ENCODE assay signal across 10 mouse cellular contexts in the genomic region with DNA sequence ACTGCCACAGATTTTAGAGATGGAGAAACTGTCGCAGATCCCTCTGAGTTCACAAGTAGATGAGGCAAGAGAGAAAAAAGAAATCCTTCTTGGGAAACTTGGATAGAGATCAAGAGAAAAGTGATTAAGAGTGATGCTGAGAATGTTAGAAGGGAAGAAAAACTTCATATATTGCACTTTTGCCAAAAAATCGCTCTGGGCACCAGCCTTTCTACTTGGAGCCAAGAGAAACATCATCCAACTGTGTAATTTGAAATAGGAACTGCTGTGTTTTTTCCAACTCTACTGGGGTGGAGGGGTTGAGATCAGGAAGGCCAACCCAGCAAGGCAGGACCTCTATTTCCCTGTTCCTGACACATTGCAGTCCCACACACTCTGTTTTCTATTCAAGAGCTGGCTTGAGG.
DNase-seq lines count a peak whose midpoint lies in the region; ATAC-seq and TF ChIP-seq lines count a peak whose summit lies in the region.
"Had no signal": no experiment of that assay in that cellular context is flagged by ENCODE, and none has a peak within 500 bp of the region (broad histone marks: within the 10 kb centered on the region; RNA-seq: fewer than 3 reads in every experiment).

No protein-coding gene starts in this region.

- WGBS in kidney, embryonic 14.5 days, result 65% methylated on average over 2 of the region's 2 CpGs
- WGBS in heart, postnatal 0 days, result 60% methylated on average over 2 of the region's 2 CpGs

- no peaks in the 10 kb centered on the region for H3K27me3 ChIP-seq in kidney, embryonic 14.5 days (ENCODE audit: control insufficient read depth, insufficient read depth, low read length)
- no peaks in the 10 kb centered on the region for H3K27me3 ChIP-seq in heart, postnatal 0 days (ENCODE audit: control insufficient read depth, insufficient read depth, low read length)
- H3K27me3 ChIP-seq: neural tube, embryonic 15.5 days had no signal

- DNase-seq in cerebellum, postnatal 10 days, result peak; percentile 29 to 40
- DNase-seq in cerebellum, adult 11-12 months, result no peak
- no peak for DNase-seq in kidney, adult 9 months
- DNase-seq in heart, postnatal 0 days (ENCODE audit: low spot score), result peak; percentile 68
- peak; percentile 61 for DNase-seq in lung, postnatal 36 days
- no peak for DNase-seq in ovary, adult 18-20 months (ENCODE audit: low spot score)

- no peak overlapping the region for H3K9ac ChIP-seq in kidney, embryonic 14.5 days (ENCODE audit: low read depth, low read length)
- no peak overlapping the region for H3K9ac ChIP-seq in heart, postnatal 0 days (replicated peaks; ENCODE audit: low read depth, low read length)
- H3K9ac ChIP-seq: neural tube, embryonic 15.5 days had no signal

- no peaks in the 10 kb centered on the region for H3K36me3 ChIP-seq in kidney, embryonic 14.5 days (ENCODE audit: control insufficient read depth, insufficient read depth, low read length)
- H3K36me3 ChIP-seq in heart, postnatal 0 days (replicated peaks; ENCODE audit: control insufficient read depth, insufficient read depth, low read length), result no peaks in the 10 kb centered on the region
- H3K36me3 ChIP-seq: neural tube, embryonic 15.5 days had no signal

- H3K4me1 ChIP-seq in kidney, embryonic 14.5 days (ENCODE audit: control insufficient read depth, insufficient read depth, low read length), result no peaks in the 10 kb centered on the region; the same call in 1 of the 2 replicates
- H3K4me1 ChIP-seq in heart, postnatal 0 days (ENCODE audit: control insufficient read depth, insufficient read depth), result peaks cover 4% of the 10 kb centered on the region; the same call in 1 of the 2 replicates
- H3K4me1 ChIP-seq: neural tube, embryonic 15.5 days had no signal

- H3K27ac ChIP-seq in kidney, embryonic 14.5 days (ENCODE audit: low read depth, low read length), result peak overlapping the region; percentile 19; the same call in 1 of the 2 replicates
- H3K27ac ChIP-seq in heart, postnatal 0 days (ENCODE audit: low read depth), result no peak overlapping the region

- no peak for TF ChIP-seq EP300 in heart, postnatal 0 days (IDR thresholded peaks at IDR 0.05; ENCODE audit: low read depth)

- peaks cover 4% of the 10 kb centered on the region; the same call in 1 of the 2 replicates for H3K9me3 ChIP-seq in kidney, embryonic 14.5 days (ENCODE audit: control insufficient read depth, low read length)
- no peaks in the 10 kb centered on the region for H3K9me3 ChIP-seq in heart, postnatal 0 days (replicated peaks; ENCODE audit: control insufficient read depth, low read length)
- H3K9me3 ChIP-seq: neural tube, embryonic 15.5 days had no signal

- H3K4me3 ChIP-seq in kidney, embryonic 14.5 days (ENCODE audit: low read length), result no peak overlapping the region
- H3K4me3 ChIP-seq in heart, postnatal 0 days (ENCODE audit: low read depth, low read length), result no peak overlapping the region
- H3K4me3 ChIP-seq: neural tube, embryonic 15.5 days had no signal

- H3K4me2 ChIP-seq in kidney, embryonic 14.5 days (replicated peaks; ENCODE audit: low read depth, low read length), result no peak overlapping the region
- H3K4me2 ChIP-seq in heart, postnatal 0 days (ENCODE audit: low read depth, low read length), result no peak overlapping the region
- H3K4me2 ChIP-seq: neural tube, embryonic 15.5 days had no signal

- no peak for TF ChIP-seq CTCF in heart, postnatal 0 days (IDR thresholded peaks at IDR 0.05; ENCODE audit: low read depth)

- peak; percentile 63; the same call in 1 of the 2 replicates for ATAC-seq in kidney, embryonic 14.5 days (ENCODE audit: low FRiP score, low TSS enrichment)
- 0 out of 2 replicates have a peak, but pooled peaks have one; percentile 31 for ATAC-seq in heart, postnatal 0 days (ENCODE audit: insufficient read depth, low read depth)
- no peak for ATAC-seq in erythroblast, adult 5-6 weeks (replicated peaks; ENCODE audit: low FRiP score, poor library complexity, severe bottlenecking)
- ATAC-seq: CD4-positive, CD25-positive, alpha-beta regulatory T cell, adult 4 months had no signal

Comparison
In these comparisons a context has a peak if more than half of its experiments do, and no peak if none do; other contexts are left out.
1. DNase-seq: peak in cerebellum, postnatal 10 days (2 of 2), heart, postnatal 0 days (single experiment) and lung, postnatal 36 days (single experiment); none in cerebellum, adult 11-12 months (single experiment), kidney, adult 9 months (single experiment) and ovary, adult 18-20 months (single experiment).